Mouse (Mus musculus) lung, postnatal 4 days (tissue): Measurements from ENCODE around the gene Cited2.

Experiments
- DNase-seq, 2 experiments: peaks; one replicate each; pipeline ENCODE4 v3.0.0; 2021

Gene Cited2

GRCm38 (mm10) chr10:17723871-17724741, 1.1 kb downstream of the Cited2 start:
- DNase-seq = peak; percentile 86 to 88

GRCm38 (mm10) chr10:17725037-17725584, 2.1 kb downstream of the Cited2 start:
- DNase-seq = no peak

GRCm38 (mm10) chr10:17725644-17726372, 2.8 kb downstream of the Cited2 start:
- no peak for DNase-seq

- DNase-seq = no peak
Observed at GRCm38 (mm10) chr10:17726373-17726720, 3.3 kb downstream of the Cited2 start.

- DNase-seq = peak; percentile 26 to 32
Observed at GRCm38 (mm10) chr10:17727161-17727925, 4.3 kb downstream of the Cited2 start.

GRCm38 (mm10) chr10:17727926-17728279, 4.9 kb downstream of the Cited2 start:
- DNase-seq = peak in 1 of 2 experiments; percentile 18

- DNase-seq = no peak
Observed at GRCm38 (mm10) chr10:17728711-17729110, 5.7 kb downstream of the Cited2 start.

GRCm38 (mm10) chr10:17729476-17729875, 6.5 kb downstream of the Cited2 start:
- no peak for DNase-seq

GRCm38 (mm10) chr10:17733057-17733456, 10.0 kb downstream of the Cited2 start:
- peak; percentile 47 to 82 for DNase-seq

GRCm38 (mm10) chr10:17742581-17742980, 19.6 kb downstream of the Cited2 start:
- DNase-seq = no peak

GRCm38 (mm10) chr10:17752478-17752877, 29.5 kb downstream of the Cited2 start:
- DNase-seq = no peak

- DNase-seq = no peak
Observed at GRCm38 (mm10) chr10:17759772-17760171, 36.8 kb downstream of the Cited2 start.

- no peak for DNase-seq
Observed at GRCm38 (mm10) chr10:17760750-17761613, 38.0 kb downstream of the Cited2 start.

- no peak for DNase-seq
Observed at GRCm38 (mm10) chr10:17761652-17762051, 38.6 kb downstream of the Cited2 start.

GRCm38 (mm10) chr10:17762946-17763345, 39.9 kb downstream of the Cited2 start:
- DNase-seq = no peak

GRCm38 (mm10) chr10:17769856-17770255, 46.8 kb downstream of the Cited2 start:
- no peak for DNase-seq

GRCm38 (mm10) chr10:17772364-17772763, 49.3 kb downstream of the Cited2 start:
- DNase-seq = peak in 1 of 2 experiments; percentile 12

GRCm38 (mm10) chr10:17774366-17774765, 51.3 kb downstream of the Cited2 start:
- no peak for DNase-seq

GRCm38 (mm10) chr10:17775079-17775478, 52.1 kb downstream of the Cited2 start:
- DNase-seq = no peak
